Mouse (Mus musculus) stomach, postnatal 0 days (tissue): Measurements from ENCODE around the gene Rsph1.

Experiments used
- CTCF ChIP-seq: IDR thresholded peaks from 2 replicates; pipeline ENCODE4 v1.5.1; 2016; ENCODE audit warnings: antibody characterized with exemption, low read depth, mild to moderate bottlenecking, moderate library complexity
- EP300 ChIP-seq: optimal IDR thresholded peaks from 2 replicates; pipeline ENCODE3; 2016; ENCODE audit warnings: antibody characterized with exemption

- TF ChIP-seq CTCF: peak; percentile 52
- no peak for TF ChIP-seq EP300
Measured at GRCm38 (mm10) chr17:31259825-31260224, 17.4 kb downstream of the Rsph1 start.
